Mouse (Mus musculus) adrenal gland, postnatal 4 days (tissue): Measurements from ENCODE around the gene Pdx1. TPM values are rescaled to one million over a fixed set of nuclear protein-coding genes. Genes with fewer than 3 reads are reported as not detected.
A peak's percentile ranks its signal among the peaks of the same experiment; 100 is the strongest.

Experiments used
- DNase-seq, 2 experiments: peaks; one replicate each; pipeline ENCODE4 v3.0.0; 2021 to 2022; ENCODE audit warnings: low spot score in 2 of 2, mixed read lengths in 2 of 2
- microRNA-seq: library from miRNA; unstranded; fragments of <30 nt; microRNA quantifications from one replicate; pipeline ENCODE4 v1.2.0, GENCODE M21; 2021
- total RNA-seq, 2 experiments: library from RNA; stranded (reverse); gene quantifications; 2 replicates each; pipeline ENCODE4 v1.2.3; 2021

Pdx1 gene
- total RNA-seq, 2 experiments from 2014 or later, result 1.8 TPM; not detected in 1

GRCm38 (mm10) chr5:147306638-147307397 is 37.1 kb downstream of the Pdx1 start, which contains the start of gene Cdx2:
Gene Cdx2, minus strand, starts transcription at chr5:147307270.
- no peak for DNase-seq

- DNase-seq, result no peak
Measured at GRCm38 (mm10) chr5:147307398-147307785, 37.6 kb downstream of the Pdx1 start.

- DNase-seq, result no peak
Measured at GRCm38 (mm10) chr5:147308451-147308850, 38.7 kb downstream of the Pdx1 start.

GRCm38 (mm10) chr5:147309786-147310185 is 40.0 kb downstream of the Pdx1 start:
- no peak for DNase-seq

GRCm38 (mm10) chr5:147312830-147313685 is 43.3 kb downstream of the Pdx1 start:
- DNase-seq, result no peak

- no peak for DNase-seq
Measured at GRCm38 (mm10) chr5:147314646-147315431, 45.1 kb downstream of the Pdx1 start.

GRCm38 (mm10) chr5:147315432-147316075 is 45.8 kb downstream of the Pdx1 start:
- DNase-seq, result no peak

GRCm38 (mm10) chr5:147317321-147317720 is 47.6 kb downstream of the Pdx1 start:
- no peak for DNase-seq

GRCm38 (mm10) chr5:147317991-147318390 is 48.2 kb downstream of the Pdx1 start:
- no peak for DNase-seq

GRCm38 (mm10) chr5:147319653-147320052 is 49.9 kb downstream of the Pdx1 start:
- no peak for DNase-seq

- no peak for DNase-seq
Measured at GRCm38 (mm10) chr5:147322183-147322582, 52.4 kb downstream of the Pdx1 start, which contains the start of gene Urad. Gene Urad, minus strand, starts transcription at chr5:147322440.

GRCm38 (mm10) chr5:147323237-147323917 is 53.6 kb downstream of the Pdx1 start:
- DNase-seq, result peak; percentile 49 to 55

Small RNA genes within 50 kb of the gene (microRNA-seq; reads per million reads assigned to microRNA genes)
- gene Mir7k, result not detected

Other genes starting within 250 kb of the Pdx1 start
- 10 to 100 TPM; 19.1 to 19.8 TPM for gene Lnx2, start 193.4 kb upstream of the Pdx1 start, total RNA-seq
- gene Polr1d, start 192.9 kb upstream of the Pdx1 start, total RNA-seq, result 100 to 1,000 TPM; 131 to 133 TPM
- not detected for gene Gsx1, start 81.3 kb upstream of the Pdx1 start, total RNA-seq
- gene Cdx2, start 37.3 kb downstream of the Pdx1 start, total RNA-seq, result not detected
- gene Urad, start 52.5 kb downstream of the Pdx1 start, total RNA-seq, result 1 to 10 TPM; 1.1 to 7.2 TPM
- under 1 TPM; 0.20 to 0.31 TPM for gene Flt3, start 130.5 kb downstream of the Pdx1 start, total RNA-seq
- gene Pan3, start 160.2 kb downstream of the Pdx1 start, total RNA-seq, result 100 to 1,000 TPM; 149 to 151 TPM